8 mouse cellular contexts compared by ENCODE assay signal in the genomic region with DNA sequence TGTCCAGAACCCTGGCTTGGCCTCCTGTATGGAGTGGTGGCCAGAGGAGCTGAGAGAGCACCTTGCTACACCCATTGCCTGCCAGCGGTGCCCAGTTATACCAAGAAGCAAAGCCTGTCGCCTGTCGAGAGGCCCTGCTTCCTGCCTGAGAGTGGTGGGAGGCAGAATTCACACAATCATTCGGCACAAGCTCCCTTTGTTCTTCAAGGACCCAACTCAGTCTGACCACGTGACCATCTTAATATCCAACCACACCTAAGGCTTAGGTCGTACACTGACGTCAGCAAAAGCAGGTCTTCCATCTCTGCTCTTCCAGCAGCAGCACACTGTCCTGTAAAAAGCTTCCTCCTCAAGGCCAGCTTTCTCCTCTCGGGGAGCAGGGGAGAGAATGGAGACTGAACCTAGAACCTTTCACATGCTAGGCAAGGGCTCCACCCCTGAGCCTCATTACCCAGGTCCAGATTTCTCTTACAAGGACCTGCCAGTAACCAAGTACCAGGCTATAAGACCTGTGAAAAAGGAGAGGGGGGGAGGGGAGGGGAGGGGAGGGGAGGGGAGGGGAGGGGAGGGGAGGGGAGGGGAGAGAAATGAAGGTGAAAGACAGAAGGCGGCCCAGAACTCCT. TPM values are rescaled to one million over a fixed set of nuclear protein-coding genes. Genes with fewer than 3 reads are reported as not detected.
DNase-seq lines count a peak whose midpoint lies in the region; ATAC-seq lines count a peak whose summit lies in the region.

No protein-coding gene starts in this region.

- H3K36me3 ChIP-seq in heart, embryonic 10.5 days = no peaks in the 10 kb centered on the region
- no peaks in the 10 kb centered on the region for H3K36me3 ChIP-seq in midbrain, embryonic 14.5 days (ENCODE audit: control insufficient read depth, insufficient read depth, low read length)

- no peaks in the 10 kb centered on the region for H3K9me3 ChIP-seq in heart, embryonic 10.5 days
- H3K9me3 ChIP-seq in midbrain, embryonic 14.5 days (ENCODE audit: control insufficient read depth, low read length) = no peaks in the 10 kb centered on the region

- H3K4me3 ChIP-seq in heart, embryonic 10.5 days = no peak overlapping the region; the same call in 1 of the 2 replicates
- no peak overlapping the region for H3K4me3 ChIP-seq in midbrain, embryonic 14.5 days (replicated peaks; ENCODE audit: low read depth, low read length)

- peak overlapping the region; percentile 93 for H3K27ac ChIP-seq in heart, embryonic 10.5 days
- H3K27ac ChIP-seq in midbrain, embryonic 14.5 days (replicated peaks; ENCODE audit: low read depth, low read length) = peak overlapping the region; percentile 92

- DNase-seq in heart, embryonic 10.5 days (ENCODE audit: low spot score) = no peak
- no peak for DNase-seq in heart, adult 18-20 months
- peak; percentile 47 for DNase-seq in midbrain, embryonic 14.5 days
- DNase-seq in layer of hippocampus, postnatal 25 days (ENCODE audit: extremely low spot score in 1 of 2, low spot score in 1 of 2) = no peak
- no peak for DNase-seq in right cerebral cortex, postnatal 10 days (ENCODE audit: low spot score in 2 of 2)

- no peak overlapping the region for H3K9ac ChIP-seq in midbrain, embryonic 14.5 days (replicated peaks; ENCODE audit: low read length)

- H3K4me1 ChIP-seq in heart, embryonic 10.5 days = peaks cover 70% of the 10 kb centered on the region
- peaks cover 42% of the 10 kb centered on the region for H3K4me1 ChIP-seq in midbrain, embryonic 14.5 days (ENCODE audit: control insufficient read depth, insufficient read depth, low read length)

- H3K4me2 ChIP-seq in midbrain, embryonic 14.5 days (ENCODE audit: low read length) = no peak overlapping the region

- ATAC-seq in activated CD4-positive, CD25-positive, alpha-beta regulatory T cell, adult 4 months = peak; percentile 24
- ATAC-seq in inflammation-experienced regulatory T-cells, adult 6 months = peak; percentile 43
- ATAC-seq in midbrain, embryonic 14.5 days (ENCODE audit: low FRiP score, low TSS enrichment) = no peak
- ATAC-seq in erythroid progenitor cell, adult 5-6 weeks (replicated peaks; ENCODE audit: low FRiP score, poor library complexity, severe bottlenecking) = no peak

- no peaks in the 10 kb centered on the region for H3K27me3 ChIP-seq in heart, embryonic 10.5 days (ENCODE audit: insufficient read depth, poor library complexity, severe bottlenecking)
- H3K27me3 ChIP-seq in midbrain, embryonic 14.5 days (ENCODE audit: control insufficient read depth, insufficient read depth, low read length) = no peaks in the 10 kb centered on the region

- 33% methylated on average over 9 of the region's 9 CpGs for WGBS in heart, embryonic 10.5 days
- 34% methylated on average over 9 of the region's 9 CpGs for WGBS in midbrain, embryonic 14.5 days

RNA-seq across cellular contexts. Expression of a gene that starts 10.8 kb away (rescaled TPM):
- 195 and 207 TPM in 2 replicates for polyA plus RNA-seq in heart, embryonic 10.5 days (2016; fragmentation: Nextera tagmentation; extraction: Ambion mirVana)
- total RNA-seq in heart, adult 18-20 months (2021) = 1 to 10 TPM; 9.1 to 9.4 TPM
- 10 to 100 TPM; 37.3 to 47.1 TPM for polyA plus RNA-seq in activated CD4-positive, CD25-positive, alpha-beta regulatory T cell, adult 4 months (2017; shearing (Covaris generic))
- 10 to 100 TPM; 24.8 to 27.3 (median 25.3) TPM for polyA plus RNA-seq in inflammation-experienced regulatory T-cells, adult 6 months (2017; shearing (Covaris generic))
- 194 and 281 TPM in 2 replicates for polyA plus RNA-seq in midbrain, embryonic 14.5 days (2014; fragmentation: Nextera tagmentation; extraction: Ambion mirVana)
- total RNA-seq in layer of hippocampus, postnatal 25 days (2021) = 100 to 1,000 TPM; 642 to 712 TPM
- total RNA-seq in erythroid progenitor cell, adult 5-6 weeks (2015; ENCODE audit: low replicate concordance) = 13.7 and 18.9 TPM in 2 replicates
- 9.4 and 13.2 TPM in 2 replicates for total RNA-seq in erythroid progenitor cell, adult 5-6 weeks (2017; ENCODE audit: low replicate concordance)

RNA-seq across cellular contexts. Expression of a gene that starts 50.2 kb away (rescaled TPM):
- 0.06 and 0.16 TPM in 2 replicates for polyA plus RNA-seq in heart, embryonic 10.5 days (2016; fragmentation: Nextera tagmentation; extraction: Ambion mirVana)
- total RNA-seq in heart, adult 18-20 months (2021) = 1 to 10 TPM; 4.3 to 7.8 TPM
- under 1 TPM; 0.60 to 0.69 TPM for polyA plus RNA-seq in activated CD4-positive, CD25-positive, alpha-beta regulatory T cell, adult 4 months (2017; shearing (Covaris generic))
- under 1 TPM; 0.29 to 0.81 (median 0.55) TPM for polyA plus RNA-seq in inflammation-experienced regulatory T-cells, adult 6 months (2017; shearing (Covaris generic))
- polyA plus RNA-seq in midbrain, embryonic 14.5 days (2014; fragmentation: Nextera tagmentation; extraction: Ambion mirVana) = 0.11 and 0.19 TPM in 2 replicates
- 1 to 10 TPM; 2.8 to 2.9 TPM for total RNA-seq in layer of hippocampus, postnatal 25 days (2021)
- total RNA-seq in erythroid progenitor cell, adult 5-6 weeks (2015; ENCODE audit: low replicate concordance) = not detected in 2 replicates
- 2.1 TPM in 1 of 2 replicates, not detected in the other for total RNA-seq in erythroid progenitor cell, adult 5-6 weeks (2017; ENCODE audit: low replicate concordance)

Comparison
In these comparisons a context has a peak if more than half of its experiments do, and no peak if none do; other contexts are left out.
1. ATAC-seq: peak in activated CD4-positive, CD25-positive, alpha-beta regulatory T cell, adult 4 months (single experiment) and inflammation-experienced regulatory T-cells, adult 6 months (single experiment); none in midbrain, embryonic 14.5 days (single experiment) and erythroid progenitor cell, adult 5-6 weeks (single experiment).